Mouse (Mus musculus) brain, embryonic 14.5 days (tissue): Measurements from ENCODE around the gene Sec13.

Experiments used
- CTCF ChIP-seq: fragments of 200-500 bp; IDR thresholded peaks from 2 replicates; pipeline ENCODE4 v1.5.1; 2012; ENCODE audit warnings: inconsistent platforms, mild to moderate bottlenecking, moderate library complexity, borderline replicate concordance; ENCODE audit not compliant: insufficient read depth, insufficient read length; ENCODE audit errors: extremely low read depth
- POLR2A ChIP-seq: fragments of 200-500 bp; IDR thresholded peaks from 2 replicates; pipeline ENCODE4 v1.6.1; 2012; ENCODE audit warnings: mild to moderate bottlenecking, inconsistent platforms, borderline replicate concordance; ENCODE audit not compliant: poor library complexity, insufficient read depth, insufficient read length, severe bottlenecking; ENCODE audit errors: extremely low read depth

- TF ChIP-seq CTCF (no peak), POLR2A (no peak)
Observed at GRCm38 (mm10) chr6:113683081-113683825, 57.3 kb downstream of the Sec13 start.
